Mouse (Mus musculus) liver, embryonic 13.5 days (tissue): ENCODE results near the gene Gsc2. TPM values are rescaled to one million over a fixed set of nuclear protein-coding genes. Genes with fewer than 3 reads are reported as not detected.

Experiments used
- ATAC-seq: fragments of 200-750 bp; cut with Nextera tagmentation; 2 replicates; pipeline ENCODE4 v1.8.0; 2017; ENCODE audit warnings: low read depth, mild to moderate bottlenecking, moderate number of reproducible peaks, moderate library complexity
- DNase-seq: peaks from one replicate; pipeline ENCODE4 v3.0.0; 2022
- H3K27ac ChIP-seq: fragments of 300-500 bp; sonication (generic); 2 replicates; pipeline ENCODE4 v1.5.1; 2015; ENCODE audit warnings: moderate library complexity, mild to moderate bottlenecking, inconsistent platforms
- H3K27me3 ChIP-seq: fragments of 300-500 bp; sonication (generic); 2 replicates; pipeline ENCODE4 v1.6.1; 2015; ENCODE audit warnings: mild to moderate bottlenecking, inconsistent platforms
- H3K36me3 ChIP-seq: fragments of 300-500 bp; sonication (generic); 2 replicates; pipeline ENCODE4 v1.6.1; 2015; ENCODE audit warnings: mild to moderate bottlenecking, inconsistent platforms
- H3K4me1 ChIP-seq: fragments of 300-500 bp; sonication (generic); replicated peaks from 2 replicates; pipeline ENCODE4 v1.6.1; 2015; ENCODE audit warnings: inconsistent platforms
- H3K4me2 ChIP-seq: fragments of 300-500 bp; sonication (generic); 2 replicates; pipeline ENCODE4 v1.6.1; 2015; ENCODE audit warnings: inconsistent platforms, mild to moderate bottlenecking, moderate library complexity
- H3K4me3 ChIP-seq: fragments of 300-500 bp; sonication (generic); replicated peaks from 2 replicates; pipeline ENCODE4 v1.5.1; 2015; ENCODE audit warnings: mild to moderate bottlenecking, inconsistent platforms
- H3K9ac ChIP-seq: fragments of 300-500 bp; sonication (generic); 2 replicates; pipeline ENCODE4 v1.6.1; 2015; ENCODE audit warnings: mild to moderate bottlenecking, inconsistent platforms
- H3K9me3 ChIP-seq: fragments of 300-500 bp; sonication (generic); replicated peaks from 2 replicates; pipeline ENCODE4 v1.6.1; 2016; ENCODE audit warnings: inconsistent platforms
- WGBS: fragments of 180-500 bp; shearing (Covaris S2); methylation state at CpG from one replicate; pipeline ENCODE4 v1.1.7; 2015; ENCODE audit not compliant: insufficient replicate concordance; 5-methylcytosine and 5-hydroxymethylcytosine counted together
- polyA plus RNA-seq: library from polyadenylated mRNA; unstranded; fragments of >200 nt; fragmentation: Nextera tagmentation; extraction: Ambion mirVana; gene quantifications from 2 replicates; pipeline ENCODE4 v1.2.1, GENCODE M21; 2015

Gsc2 gene
- polyA plus RNA-seq, 1 experiment from 2014 or later, result not detected

GRCm38 (mm10) chr16:17889689-17890341 is 25.0 kb downstream of the Gsc2 start:
- H3K36me3 ChIP-seq, result no peaks in the 10 kb centered on the region
- DNase-seq (no peak), ATAC-seq (no peak)
- peak overlapping the region; percentile 95 for H3K9ac ChIP-seq
- H3K27ac ChIP-seq, result peak overlapping the region; percentile 93; the same call in 1 of the 2 replicates
- no peaks in the 10 kb centered on the region for H3K27me3 ChIP-seq
- H3K9me3 ChIP-seq, result no peaks in the 10 kb centered on the region
- H3K4me2 ChIP-seq, result peak overlapping the region; percentile 93
- WGBS, result 80% methylated on average over 6 of the region's 6 CpGs
- peak overlapping the region; percentile 93 for H3K4me3 ChIP-seq
- H3K4me1 ChIP-seq, result peaks cover 35% of the 10 kb centered on the region

GRCm38 (mm10) chr16:17884116-17884515 is 30.7 kb downstream of the Gsc2 start:
- Histone ChIP-seq H3K27me3 (no peaks in the 10 kb centered on the region), H3K27ac (no peak overlapping the region), H3K4me1 (peaks cover 41% of the 10 kb centered on the region), H3K4me2 (no peak overlapping the region), H3K36me3 (peaks cover 25% of the 10 kb centered on the region), H3K4me3 (no peak overlapping the region), H3K9me3 (no peaks in the 10 kb centered on the region), H3K9ac (no peak overlapping the region)
- no peak for DNase-seq
- WGBS, result 75% methylated on average over 6 of the region's 6 CpGs
- no peak for ATAC-seq

- no peak overlapping the region for H3K4me2 ChIP-seq
- no peak for ATAC-seq
- H3K36me3 ChIP-seq, result peaks cover 39% of the 10 kb centered on the region
- peaks cover 47% of the 10 kb centered on the region for H3K4me1 ChIP-seq
- no peak overlapping the region for H3K4me3 ChIP-seq
- H3K9me3 ChIP-seq, result no peaks in the 10 kb centered on the region
- no peak for DNase-seq
- H3K9ac ChIP-seq, result no peak overlapping the region
- no peak overlapping the region for H3K27ac ChIP-seq
- H3K27me3 ChIP-seq, result no peaks in the 10 kb centered on the region
These were observed 32.7 kb downstream of the Gsc2 start for GRCm38 (mm10) chr16:17882196-17882595.

- no peaks in the 10 kb centered on the region for H3K27me3 ChIP-seq
- no peak for ATAC-seq
These were observed 35.3 kb downstream of the Gsc2 start for GRCm38 (mm10) chr16:17879571-17879970.

GRCm38 (mm10) chr16:17876096-17876495 is 38.8 kb downstream of the Gsc2 start:
- H3K27ac ChIP-seq, result no peak overlapping the region
- ATAC-seq, result no peak
- WGBS, result 83% methylated on average over 1 of the region's 1 CpGs

More at GRCm38 (mm10) chr16:17879571-17879970, 35.3 kb downstream of the Gsc2 start:
- no peak overlapping the region for H3K4me2 ChIP-seq
- no peak overlapping the region for H3K4me3 ChIP-seq
- peaks cover 39% of the 10 kb centered on the region for H3K36me3 ChIP-seq
- no peak for DNase-seq
- no peaks in the 10 kb centered on the region for H3K9me3 ChIP-seq
- WGBS, result 82% methylated on average over 4 of the region's 4 CpGs
- no peak overlapping the region for H3K9ac ChIP-seq
- H3K27ac ChIP-seq, result no peak overlapping the region
- H3K4me1 ChIP-seq, result peaks cover 43% of the 10 kb centered on the region

GRCm38 (mm10) chr16:17875174-17875573 is 39.7 kb downstream of the Gsc2 start:
- ATAC-seq (no peak), DNase-seq (no peak)
- Histone ChIP-seq H3K36me3 (peaks cover 41% of the 10 kb centered on the region), H3K9ac (no peak overlapping the region), H3K9me3 (no peaks in the 10 kb centered on the region), H3K4me1 (peaks cover 58% of the 10 kb centered on the region), H3K27ac (no peak overlapping the region), H3K27me3 (no peaks in the 10 kb centered on the region), H3K4me3 (no peak overlapping the region), H3K4me2 (no peak overlapping the region)
- 72% methylated on average over 4 of the region's 4 CpGs for WGBS

More at GRCm38 (mm10) chr16:17876096-17876495, 38.8 kb downstream of the Gsc2 start:
- H3K9ac ChIP-seq, result no peak overlapping the region
- peaks cover 57% of the 10 kb centered on the region for H3K4me1 ChIP-seq
- H3K36me3 ChIP-seq, result peaks cover 37% of the 10 kb centered on the region
- H3K27me3 ChIP-seq, result no peaks in the 10 kb centered on the region
- H3K4me2 ChIP-seq, result no peak overlapping the region
- no peak for DNase-seq
- H3K9me3 ChIP-seq, result no peaks in the 10 kb centered on the region
- no peak overlapping the region for H3K4me3 ChIP-seq

GRCm38 (mm10) chr16:17872995-17873394 is 41.9 kb downstream of the Gsc2 start:
- 0 out of 2 replicates have a peak overlapping the region, but pooled peaks have one; percentile 6 for H3K27ac ChIP-seq
- DNase-seq (peak; percentile 38), ATAC-seq (peak; percentile 66)
- peaks cover 71% of the 10 kb centered on the region for H3K4me1 ChIP-seq
- no peaks in the 10 kb centered on the region for H3K9me3 ChIP-seq
- H3K36me3 ChIP-seq, result peaks cover 35% of the 10 kb centered on the region
- 14% methylated on average over 4 of the region's 4 CpGs for WGBS
- peak overlapping the region; percentile 3; the same call in 1 of the 2 replicates for H3K4me2 ChIP-seq
- no peaks in the 10 kb centered on the region for H3K27me3 ChIP-seq
- H3K4me3 ChIP-seq, result no peak overlapping the region
- 0 out of 2 replicates have a peak overlapping the region, but pooled peaks have one; percentile 30 for H3K9ac ChIP-seq

- H3K4me1 ChIP-seq, result peaks cover 68% of the 10 kb centered on the region
- ATAC-seq, result peak; percentile 81
- WGBS, result 27% methylated on average over 5 of the region's 5 CpGs
- H3K9me3 ChIP-seq, result no peaks in the 10 kb centered on the region
- H3K36me3 ChIP-seq, result peaks cover 26% of the 10 kb centered on the region
- H3K4me2 ChIP-seq, result peak overlapping the region; percentile 9; the same call in 1 of the 2 replicates
- no peak overlapping the region for H3K4me3 ChIP-seq
- peak overlapping the region; percentile 39; the same call in 1 of the 2 replicates for H3K9ac ChIP-seq
- peak; percentile 28 for DNase-seq
- H3K27ac ChIP-seq, result peak overlapping the region; percentile 47
- H3K27me3 ChIP-seq, result no peaks in the 10 kb centered on the region
These were observed 43.6 kb downstream of the Gsc2 start for GRCm38 (mm10) chr16:17871248-17871647.

- Histone ChIP-seq H3K27me3 (no peaks in the 10 kb centered on the region), H3K4me3 (no peak overlapping the region), H3K9me3 (no peaks in the 10 kb centered on the region), H3K9ac (no peak overlapping the region), H3K27ac (no peak overlapping the region), H3K4me2 (no peak overlapping the region), H3K4me1 (peaks cover 31% of the 10 kb centered on the region), H3K36me3 (peaks cover 16% of the 10 kb centered on the region)
- WGBS, result 65% methylated on average over 6 of the region's 6 CpGs
- ATAC-seq, result no peak
- DNase-seq, result no peak
These were observed 49.1 kb downstream of the Gsc2 start for GRCm38 (mm10) chr16:17865770-17866169.

- no peak for ATAC-seq
- Histone ChIP-seq H3K4me3 (no peak overlapping the region), H3K9ac (no peak overlapping the region), H3K36me3 (peaks cover 13% of the 10 kb centered on the region), H3K9me3 (no peaks in the 10 kb centered on the region), H3K4me2 (no peak overlapping the region), H3K4me1 (peaks cover 27% of the 10 kb centered on the region), H3K27me3 (no peaks in the 10 kb centered on the region), H3K27ac (no peak overlapping the region)
- DNase-seq, result no peak
- 54% methylated on average over 2 of the region's 2 CpGs for WGBS
These were observed 49.6 kb downstream of the Gsc2 start for GRCm38 (mm10) chr16:17865293-17865692.
